Mouse (Mus musculus) CH12.LX (cell line): Measurements from ENCODE around the gene Cdx4.

ENCODE experiments used
- CHD2 ChIP-seq: IDR thresholded peaks from 2 replicates; pipeline ENCODE4 v1.6.1; 2011; ENCODE audit warnings: low read length, improper control_type of control experiment
- MYC ChIP-seq: IDR thresholded peaks from 2 replicates; pipeline ENCODE4 v1.6.1; 2011; ENCODE audit warnings: low read depth, mild to moderate bottlenecking, improper control_type of control experiment, low read length

DNA sequence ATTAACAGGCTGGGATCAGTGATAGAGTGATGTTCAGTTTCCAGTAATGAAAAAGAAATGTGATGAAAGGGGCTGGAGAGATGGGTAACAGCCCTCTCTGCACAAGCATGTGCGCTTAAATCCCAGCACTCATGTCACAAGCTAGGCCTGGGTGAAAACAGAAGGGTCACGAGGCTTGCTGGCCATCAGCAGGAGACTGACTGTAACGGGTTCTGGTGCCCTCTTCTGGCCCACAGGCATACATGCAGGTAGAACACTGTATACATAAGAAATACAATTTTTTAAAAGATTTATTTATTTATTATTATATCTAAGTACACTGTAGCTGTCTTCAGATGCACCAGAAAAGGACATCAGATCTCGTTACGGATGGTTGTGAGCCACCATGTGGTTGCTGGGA, 53.1 kb downstream of the Cdx4 start:
- TF ChIP-seq CHD2 (no peak), MYC (no peak)
